Mouse (Mus musculus) megakaryocyte, embryonic 14.5 days (primary cell): ENCODE measurements around the gene Galnt18.

Experiments used
- FLI1 ChIP-seq: IDR thresholded peaks from 2 replicates; pipeline ENCODE4 v1.6.1; 2012; ENCODE audit warnings: low read length, inconsistent platforms, mixed read lengths
- GATA1 ChIP-seq: IDR thresholded peaks from 3 replicates; pipeline ENCODE4 v1.6.1; 2012; ENCODE audit warnings: mixed read lengths, low read length, inconsistent platforms, borderline replicate concordance

- TF ChIP-seq GATA1 (no peak), FLI1 (no peak)
These were observed 175.1 kb downstream of the Galnt18 start for GRCm38 (mm10) chr7:111604578-111605208.
